Mouse (Mus musculus) heart, postnatal 25 days (tissue): ENCODE measurements around the gene Mtmr12. TPM values are rescaled to one million over a fixed set of nuclear protein-coding genes. Genes with fewer than 3 reads are reported as not detected.

Source experiments
- DNase-seq: peaks from one replicate; pipeline ENCODE4 v3.0.0; 2022; ENCODE audit warnings: low spot score
- intact Hi-C: fragments of 180-260 bp; cut with DNase I; formaldehyde crosslinking; loops from one replicate; pipeline ENCODE4 v1.15.1; 2025
- microRNA-seq: library from miRNA; unstranded; fragments of <30 nt; microRNA quantifications from one replicate; pipeline ENCODE4 v1.2.0, GENCODE M21; 2022
- total RNA-seq, 2 experiments: library from RNA; stranded (reverse); gene quantifications; 2 replicates each; pipeline ENCODE4 v1.2.3; 2021

The Mtmr12 gene
- total RNA-seq, 2 experiments from 2014 or later: 9.6 to 11.3 TPM

DNA sequence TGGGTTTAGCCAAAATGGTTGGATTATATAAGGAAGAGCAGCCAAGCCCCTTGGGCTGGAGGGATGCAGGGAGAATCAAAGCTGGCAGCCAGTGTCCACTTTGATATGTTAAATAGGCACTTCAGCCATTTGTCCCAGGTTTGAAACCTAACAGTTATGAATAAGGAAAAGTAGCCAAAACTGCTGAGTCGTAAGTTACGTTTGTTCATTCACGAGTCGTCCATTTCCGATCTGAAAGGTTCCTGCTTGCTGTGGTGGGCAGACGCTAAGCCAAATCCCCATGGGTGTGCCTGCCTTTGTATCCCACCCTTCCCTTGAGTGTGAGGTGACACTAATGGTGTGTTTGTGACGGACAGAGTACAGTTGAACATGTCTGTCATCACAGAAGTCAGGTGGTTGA lies 106.6 kb downstream of the Mtmr12 start:
- no peak for DNase-seq
- intact Hi-C loops: no loop called here

GRCm38 (mm10) chr15:12313255-12313654 lies 108.4 kb downstream of the Mtmr12 start:
- DNase-seq: no peak
- intact Hi-C loops: no loop called here

DNA sequence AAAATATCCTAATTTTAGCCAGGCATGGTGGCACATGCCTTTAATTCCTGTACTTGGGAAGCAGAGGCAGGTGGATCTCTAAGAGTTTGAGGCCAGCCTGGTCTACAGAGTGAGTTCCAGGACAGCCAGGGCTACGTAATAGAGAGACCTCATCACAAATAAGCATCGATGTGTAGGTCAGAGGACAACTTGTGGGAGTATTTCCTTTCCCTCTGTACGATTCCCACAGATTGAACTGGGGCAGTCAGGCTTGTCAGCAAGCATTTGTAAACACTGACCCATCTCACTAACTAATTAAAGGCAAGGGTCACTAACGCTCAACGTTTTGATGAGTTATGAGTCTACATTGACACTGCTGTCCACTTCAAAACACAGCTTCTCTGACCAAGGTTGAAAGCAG lies 109.8 kb downstream of the Mtmr12 start:
- intact Hi-C loops: no loop called here
- DNase-seq: no peak

- no peak for DNase-seq
- intact Hi-C loops: no loop called here
Measured at GRCm38 (mm10) chr15:12315996-12316395, 111.2 kb downstream of the Mtmr12 start.

DNA sequence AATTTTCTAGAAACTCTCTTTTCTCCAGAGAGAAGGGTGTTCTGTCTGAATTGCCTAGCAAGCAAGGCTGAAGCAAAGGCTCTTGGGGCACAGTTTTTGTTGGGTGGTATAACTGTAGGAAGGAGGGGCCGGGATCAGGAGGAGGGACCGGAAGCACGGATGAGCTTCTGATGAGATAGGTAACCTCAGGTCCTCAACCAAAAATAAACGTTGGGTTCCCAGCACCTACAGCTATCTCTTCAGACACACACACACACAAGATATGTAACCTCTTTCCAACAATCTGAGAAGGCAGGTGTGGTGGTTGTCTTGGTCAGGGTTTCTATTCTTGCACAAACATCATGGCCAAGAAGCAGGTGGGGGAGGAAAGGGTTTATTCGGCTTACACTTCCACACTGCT lies 112.5 kb downstream of the Mtmr12 start:
- intact Hi-C loops: no loop called here

DNA sequence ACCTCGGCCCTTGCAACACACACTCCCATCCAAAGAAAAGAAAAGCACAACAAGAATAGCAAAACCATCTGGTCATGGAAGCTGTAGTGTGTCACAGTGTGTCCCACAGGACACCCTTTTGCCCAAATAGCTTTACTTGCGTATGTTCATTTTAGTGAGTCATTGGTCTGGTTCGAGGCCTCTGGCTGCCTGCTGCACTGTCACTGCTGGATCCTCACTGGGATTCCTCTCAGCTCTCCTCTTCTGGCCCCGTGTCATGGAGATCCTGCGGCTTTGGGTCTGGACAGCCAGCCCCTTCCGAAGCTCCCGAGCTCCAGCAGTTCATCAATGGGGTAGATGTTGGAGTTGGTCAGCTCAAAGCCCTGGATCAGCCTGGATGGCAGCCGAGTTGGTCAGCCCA lies 113.6 kb downstream of the Mtmr12 start:
- no peak for DNase-seq
- intact Hi-C loops: no loop called here

More for the DNA sequence above, 112.5 kb downstream of the Mtmr12 start:
- no peak for DNase-seq

DNA sequence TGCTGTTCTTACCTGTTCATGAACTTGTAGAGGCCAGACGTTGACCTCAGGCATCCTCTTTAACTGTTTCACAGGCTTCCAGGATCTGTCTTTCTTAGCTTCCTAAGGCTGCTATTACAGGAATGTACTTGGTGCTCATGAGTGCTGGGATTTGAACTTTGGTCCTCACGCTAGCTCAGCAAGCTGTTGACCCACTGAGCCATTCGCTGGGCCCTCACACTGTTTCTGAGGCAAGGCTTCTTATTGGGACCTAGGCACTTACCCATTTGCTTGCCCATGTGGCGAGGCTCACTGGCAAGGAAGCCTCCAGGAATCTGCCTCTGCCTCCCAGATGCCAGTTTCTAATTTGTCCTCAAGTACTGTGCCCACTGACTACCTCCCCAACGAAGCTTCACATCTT lies 115.1 kb downstream of the Mtmr12 start:
- DNase-seq: no peak
- intact Hi-C loops: loop anchor here (5.0 kb wide), 2 partner anchors 37 to 113 kb away; partner anchors contain the start of gene Mtmr12

- intact Hi-C loops: loop anchor here (5.0 kb wide), 2 partner anchors 37 to 113 kb away; partner anchors contain the start of gene Mtmr12
- DNase-seq: no peak
Measured at GRCm38 (mm10) chr15:12320441-12321090, 115.7 kb downstream of the Mtmr12 start.

GRCm38 (mm10) chr15:12321091-12321787 lies 116.4 kb downstream of the Mtmr12 start, which contains the start of gene Golph3:
Golph3 (plus strand) TSS chr15:12321450.
- peak; percentile 88 for DNase-seq
- intact Hi-C loops: loop anchor here (5.0 kb wide), 2 partner anchors 36 to 114 kb away; partner anchors contain the start of gene Mtmr12

DNA sequence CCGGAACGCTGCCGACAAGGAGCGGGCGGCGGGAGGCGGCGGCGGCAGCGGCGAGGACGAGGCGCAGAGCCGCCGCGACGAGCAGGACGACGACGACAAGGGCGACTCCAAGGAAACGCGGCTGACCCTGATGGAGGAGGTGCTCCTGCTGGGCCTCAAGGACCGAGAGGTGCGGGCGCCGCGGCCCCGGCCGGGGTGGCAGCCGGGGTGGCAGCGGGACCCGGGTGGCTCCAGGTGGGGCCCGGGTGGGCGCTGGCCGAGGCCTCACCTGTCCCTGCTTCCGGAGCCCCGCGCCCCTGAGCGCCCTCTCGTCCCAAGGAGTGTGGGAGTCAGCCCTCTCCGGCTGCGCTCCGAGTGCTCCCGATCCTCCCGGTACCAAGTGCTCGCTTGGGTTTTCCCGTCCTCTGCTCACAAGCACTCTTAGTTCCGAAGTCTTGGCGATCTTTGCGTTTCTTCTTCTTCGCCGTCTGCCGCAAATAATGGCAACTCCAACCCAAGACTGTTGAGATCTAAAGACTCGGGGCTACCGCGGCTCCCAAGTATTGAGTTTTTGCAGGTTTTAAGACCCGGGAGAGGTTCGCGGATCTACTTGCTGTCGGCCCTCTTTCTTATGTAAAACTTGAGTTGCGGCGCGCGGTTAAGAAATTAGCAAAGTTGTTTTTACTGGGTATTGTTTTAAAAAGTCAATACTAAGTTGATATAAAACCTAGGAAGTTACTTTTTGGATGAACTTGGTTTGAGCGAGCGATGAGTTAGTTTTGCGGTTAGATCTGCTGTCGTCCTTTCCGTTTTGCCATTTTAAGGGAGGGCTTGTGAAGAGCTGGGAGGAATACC lies 117.2 kb downstream of the Mtmr12 start, which contains the start of gene 1810049J17Rik:
1810049J17Rik (minus strand) TSS at position 112 of the 834 bp plus-strand sequence.
- intact Hi-C loops: loop anchor here (5.0 kb wide), 2 partner anchors 35 to 115 kb away; partner anchors contain the start of gene Mtmr12

GRCm38 (mm10) chr15:12322676-12323402 lies 118.0 kb downstream of the Mtmr12 start:
- DNase-seq: no peak
- intact Hi-C loops: loop anchor here (5.0 kb wide), 2 partner anchors 34 to 116 kb away; partner anchors contain the start of gene Mtmr12

More for the DNA sequence above, 117.2 kb downstream of the Mtmr12 start, which contains the start of gene 1810049J17Rik:
- DNase-seq: peak; percentile 25

Small RNA genes within 50 kb of the gene (microRNA-seq; reads per million reads assigned to microRNA genes)
- not detected for gene Mir1898

Other genes with a start within 250 kb of the Mtmr12 start
- 10 to 100 TPM; 73.6 to 82.5 TPM for gene Sub1, start 208.0 kb upstream of the Mtmr12 start, total RNA-seq
- 10 to 100 TPM; 79.9 to 87.0 TPM for gene Zfr, start 87.2 kb upstream of the Mtmr12 start, total RNA-seq
- 10 to 100 TPM; 81.6 to 89.8 TPM for gene Golph3, start 116.4 kb downstream of the Mtmr12 start, total RNA-seq
- gene 1810049J17Rik, start 116.9 kb downstream of the Mtmr12 start, total RNA-seq: 1 to 10 TPM in 1 of 2 experiments, not detected in 1; 1.1 TPM